Mouse (Mus musculus) mouse embryonic stem cell (cell line): ENCODE results near the gene Prox2.

Experiments used
- in situ Hi-C, 2 experiments: fragments of 300-500 bp; cut with MboI; formaldehyde crosslinking; loops; 1 replicate in 1 of 2; 3 replicates in 1 of 2; pipeline ENCODE4 v1.14.3; 2019 to 2020; ENCODE audit warnings: low sequenced_read_pairs in 2 of 2, low pct_unique_long_range_greater_than_20kb in 1 of 2, mixed read lengths in 1 of 2; ENCODE audit not compliant: unreplicated experiment in 1 of 2

Gene Prox2

GRCm38 (mm10) chr12:85104789-85105188 is 5.8 kb downstream of the Prox2 start:
- in situ Hi-C loops, result no loop called here

- in situ Hi-C loops, result no loop called here
Observed at GRCm38 (mm10) chr12:85103096-85103495, 7.5 kb downstream of the Prox2 start.

GRCm38 (mm10) chr12:85101521-85102106 is 8.9 kb downstream of the Prox2 start:
- in situ Hi-C loops, result no loop called here

GRCm38 (mm10) chr12:85101001-85101400 is 9.6 kb downstream of the Prox2 start:
- in situ Hi-C loops, result no loop called here

GRCm38 (mm10) chr12:85095859-85096258 is 14.7 kb downstream of the Prox2 start:
- in situ Hi-C loops, result no loop called here

- in situ Hi-C loops, result no loop called here
Observed at GRCm38 (mm10) chr12:85095146-85095545, 15.4 kb downstream of the Prox2 start.

GRCm38 (mm10) chr12:85094706-85095105 is 15.9 kb downstream of the Prox2 start:
- in situ Hi-C loops, result no loop called here

- in situ Hi-C loops, result no loop called here
Observed at GRCm38 (mm10) chr12:85094010-85094409, 16.5 kb downstream of the Prox2 start.

- in situ Hi-C loops, result no loop called here
Observed at GRCm38 (mm10) chr12:85092214-85092613, 18.3 kb downstream of the Prox2 start.

- in situ Hi-C loops, result no loop called here
Observed at GRCm38 (mm10) chr12:85091190-85091589, 19.4 kb downstream of the Prox2 start.

- in situ Hi-C loops, result no loop called here
Observed at GRCm38 (mm10) chr12:85087845-85088244, 22.7 kb downstream of the Prox2 start.

- in situ Hi-C loops, result no loop called here
Observed at GRCm38 (mm10) chr12:85084941-85085340, 25.6 kb downstream of the Prox2 start.

GRCm38 (mm10) chr12:85084257-85084656 is 26.3 kb downstream of the Prox2 start:
- in situ Hi-C loops, result no loop called here

- in situ Hi-C loops, result no loop called here
Observed at GRCm38 (mm10) chr12:85077100-85077499, 33.5 kb downstream of the Prox2 start.

- in situ Hi-C loops, result no loop called here
Observed at GRCm38 (mm10) chr12:85071043-85071442, 39.5 kb downstream of the Prox2 start.

GRCm38 (mm10) chr12:85051218-85051617 is 59.3 kb downstream of the Prox2 start:
- in situ Hi-C loops, result no loop called here
